ENCODE assay signal across 15 mouse cellular contexts in genomic region chr7:68160094-68160791, GRCm38 (mm10).
DNase-seq lines count a peak whose midpoint lies in the region; ATAC-seq and TF ChIP-seq lines count a peak whose summit lies in the region.
"Had no signal": no experiment of that assay in that cellular context is flagged by ENCODE, and none has a peak within 500 bp of the region (broad histone marks: within the 10 kb centered on the region; RNA-seq: fewer than 3 reads in every experiment).

No protein-coding gene starts in this region.

- peaks cover 6% of the 10 kb centered on the region; the same call in 1 of the 2 replicates for H3K36me3 ChIP-seq in kidney, embryonic 16.5 days (ENCODE audit: insufficient read depth, low read length)
- H3K36me3 ChIP-seq in limb, embryonic 14.5 days (ENCODE audit: control insufficient read depth, insufficient read depth, low read length) = peaks cover 6% of the 10 kb centered on the region

- H3K4me3 ChIP-seq in kidney, embryonic 16.5 days (ENCODE audit: low read length) = no peak overlapping the region
- H3K4me3 ChIP-seq in limb, embryonic 14.5 days (replicated peaks; ENCODE audit: low read length) = no peak overlapping the region
- H3K4me3 ChIP-seq: erythroblast, embryonic 14.5 days; hindbrain, embryonic 12.5 days had no signal

- WGBS in kidney, embryonic 16.5 days = 28% methylated on average over 13 of the region's 13 CpGs
- 21% methylated on average over 13 of the region's 13 CpGs for WGBS in limb, embryonic 14.5 days

- H3K27ac ChIP-seq in kidney, embryonic 16.5 days (ENCODE audit: low read length) = no peak overlapping the region
- H3K27ac ChIP-seq in limb, embryonic 14.5 days (replicated peaks; ENCODE audit: low read depth, low read length) = no peak overlapping the region
- H3K27ac ChIP-seq: hindbrain, embryonic 12.5 days had no signal

- H3K4me2 ChIP-seq in kidney, embryonic 16.5 days (replicated peaks; ENCODE audit: low read depth, low read length) = 0 out of 2 replicates have a peak overlapping the region, but pooled peaks have one; percentile 3
- no peak overlapping the region; the same call in 1 of the 2 replicates for H3K4me2 ChIP-seq in limb, embryonic 14.5 days (replicated peaks; ENCODE audit: low read depth, low read length, severe bottlenecking)
- H3K4me2 ChIP-seq: hindbrain, embryonic 12.5 days had no signal

- no peak overlapping the region for H3K9ac ChIP-seq in kidney, embryonic 16.5 days (replicated peaks; ENCODE audit: low read length)
- H3K9ac ChIP-seq in limb, embryonic 14.5 days (ENCODE audit: low read depth, low read length, severe bottlenecking) = no peak overlapping the region
- H3K9ac ChIP-seq: hindbrain, embryonic 12.5 days had no signal

- H3K27me3 ChIP-seq in kidney, embryonic 16.5 days (ENCODE audit: insufficient read depth, low read length) = no peaks in the 10 kb centered on the region
- H3K27me3 ChIP-seq in limb, embryonic 14.5 days (ENCODE audit: control insufficient read depth, insufficient read depth, low read length) = no peaks in the 10 kb centered on the region
- H3K27me3 ChIP-seq: hindbrain, embryonic 12.5 days had no signal

- DNase-seq in embryo, embryonic 10.5 days (ENCODE audit: low spot score) = peak; percentile 27
- DNase-seq in embryo, embryonic 9.5 days (ENCODE audit: extremely low spot score) = no peak
- DNase-seq in kidney, postnatal 10 days = no peak
- peak; percentile 13 for DNase-seq in MN1 (ENCODE audit: low spot score)
- DNase-seq in limb, embryonic 14.5 days (ENCODE audit: low spot score) = peak; percentile 37
- DNase-seq in cerebellum, adult 18-20 months = no peak
- DNase-seq in gastrocnemius, postnatal 25 days = no peak
- DNase-seq: adrenal gland, postnatal 10 days; cerebellum, adult 2 months; gastrocnemius, postnatal 10 days; right cerebral cortex, postnatal 25 days; thymus, adult 18-20 months had no signal

- peaks cover 18% of the 10 kb centered on the region for H3K4me1 ChIP-seq in kidney, embryonic 16.5 days (ENCODE audit: insufficient read depth, low read length)
- peaks cover 15% of the 10 kb centered on the region for H3K4me1 ChIP-seq in limb, embryonic 14.5 days (ENCODE audit: control insufficient read depth, insufficient read depth, low read length)

- ATAC-seq in kidney, embryonic 16.5 days (ENCODE audit: low FRiP score, low TSS enrichment) = no peak
- 0 out of 2 replicates have a peak, but pooled peaks have one; percentile 58 for ATAC-seq in limb, embryonic 14.5 days (ENCODE audit: low FRiP score, low read depth)

- no peak for TF ChIP-seq POLR2A in limb, embryonic 14.5 days (IDR thresholded peaks at IDR 0.05; ENCODE audit: borderline replicate concordance, extremely low read depth, insufficient read depth, insufficient read length)

- H3K9me3 ChIP-seq in kidney, embryonic 16.5 days (ENCODE audit: low read length) = peaks cover 3% of the 10 kb centered on the region; the same call in 1 of the 2 replicates
- H3K9me3 ChIP-seq in limb, embryonic 14.5 days (ENCODE audit: control insufficient read depth, low read length) = no peaks in the 10 kb centered on the region
- H3K9me3 ChIP-seq: hindbrain, embryonic 12.5 days had no signal

Comparison
In these comparisons a context has a peak if more than half of its experiments do, and no peak if none do; other contexts are left out.
1. DNase-seq: peak in embryo, embryonic 10.5 days (single experiment), MN1 (single experiment) and limb, embryonic 14.5 days (single experiment); none in embryo, embryonic 9.5 days (single experiment), kidney, postnatal 10 days (single experiment), cerebellum, adult 18-20 months (0 of 2) and gastrocnemius, postnatal 25 days (single experiment).